ENCODE assay signal across 17 mouse cellular contexts in genomic region chr13:81368987-81369386, GRCm38 (mm10).
DNase-seq lines count a peak whose midpoint lies in the region; ATAC-seq lines count a peak whose summit lies in the region.
"Had no signal": no experiment of that assay in that cellular context is flagged by ENCODE, and none has a peak within 500 bp of the region (broad histone marks: within the 10 kb centered on the region; RNA-seq: fewer than 3 reads in every experiment).

No protein-coding gene starts in this region.

- H3K4me1 ChIP-seq in hindbrain, embryonic 14.5 days (replicated peaks; ENCODE audit: control insufficient read depth, insufficient read depth, low read length) = no peaks in the 10 kb centered on the region
- H3K4me1 ChIP-seq in hindbrain, embryonic 11.5 days (replicated peaks; ENCODE audit: control insufficient read depth, insufficient read depth, low read length) = no peaks in the 10 kb centered on the region
- H3K4me1 ChIP-seq: hindbrain, embryonic 10.5 days; limb, embryonic 15.5 days; midbrain, embryonic 10.5 days had no signal

- H3K9me3 ChIP-seq in hindbrain, embryonic 14.5 days (ENCODE audit: control insufficient read depth, low read length) = no peaks in the 10 kb centered on the region
- H3K9me3 ChIP-seq in hindbrain, embryonic 11.5 days (ENCODE audit: control insufficient read depth, low read length) = no peaks in the 10 kb centered on the region
- H3K9me3 ChIP-seq: hindbrain, embryonic 10.5 days; limb, embryonic 15.5 days; midbrain, embryonic 10.5 days had no signal

- no peaks in the 10 kb centered on the region; the same call in 1 of the 2 replicates for H3K36me3 ChIP-seq in hindbrain, embryonic 14.5 days (replicated peaks; ENCODE audit: control insufficient read depth, insufficient read depth)
- no peaks in the 10 kb centered on the region for H3K36me3 ChIP-seq in hindbrain, embryonic 11.5 days (ENCODE audit: control insufficient read depth, insufficient read depth, low read length)
- H3K36me3 ChIP-seq: limb, embryonic 15.5 days had no signal

- H3K9ac ChIP-seq in hindbrain, embryonic 14.5 days = no peak overlapping the region
- H3K9ac ChIP-seq in hindbrain, embryonic 11.5 days (ENCODE audit: low read depth, low read length) = no peak overlapping the region
- H3K9ac ChIP-seq: limb, embryonic 15.5 days had no signal

- WGBS in hindbrain, embryonic 14.5 days = 86% methylated on average over 4 of the region's 4 CpGs
- 85% methylated on average over 4 of the region's 4 CpGs for WGBS in hindbrain, embryonic 11.5 days

- no peak for ATAC-seq in hindbrain, embryonic 14.5 days (ENCODE audit: low FRiP score)
- ATAC-seq in hindbrain, embryonic 11.5 days (ENCODE audit: low FRiP score) = no peak

- intact Hi-C loops in heart, postnatal 36 days (cut with DNase I) = loop anchor here (1.0 to 5.0 kb wide), 5 partner anchors 14 to 507 kb away; no protein-coding TSS in a partner anchor

- no peak overlapping the region for H3K27ac ChIP-seq in hindbrain, embryonic 14.5 days
- H3K27ac ChIP-seq in hindbrain, embryonic 11.5 days (ENCODE audit: low read depth, low read length) = no peak overlapping the region
- H3K27ac ChIP-seq: hindbrain, embryonic 10.5 days; limb, embryonic 15.5 days; midbrain, embryonic 10.5 days had no signal

- no peak overlapping the region for H3K4me3 ChIP-seq in hindbrain, embryonic 14.5 days (replicated peaks; ENCODE audit: low read length)
- no peak overlapping the region for H3K4me3 ChIP-seq in hindbrain, embryonic 11.5 days (ENCODE audit: low read depth, low read length)
- H3K4me3 ChIP-seq: hindbrain, embryonic 10.5 days; limb, embryonic 15.5 days; midbrain, embryonic 10.5 days had no signal

- peak; percentile 18 for DNase-seq in hindbrain, embryonic 14.5 days (ENCODE audit: low spot score)
- no peak for DNase-seq in hindbrain, embryonic 11.5 days (ENCODE audit: low spot score)
- peak; percentile 24 for DNase-seq in testis, postnatal 14 days (ENCODE audit: low spot score)
- DNase-seq in testis, postnatal 10 days (ENCODE audit: low spot score) = no peak
- DNase-seq in heart, postnatal 36 days = peak; percentile 9 to 22
- peak; percentile 24 to 52 for DNase-seq in kidney, postnatal 36 days
- DNase-seq in thymus, postnatal 36 days = no peak
- DNase-seq in layer of hippocampus, adult 9-10 months (ENCODE audit: low spot score) = no peak
- DNase-seq: cerebellum, adult 11-12 months; lung, postnatal 14 days; right cerebral cortex, adult 18-20 months; spleen, adult 18-20 months; thymus, postnatal 25 days had no signal

- H3K27me3 ChIP-seq in hindbrain, embryonic 14.5 days (ENCODE audit: control insufficient read depth, insufficient read depth, low read length) = no peaks in the 10 kb centered on the region
- H3K27me3 ChIP-seq in hindbrain, embryonic 11.5 days (ENCODE audit: control insufficient read depth, insufficient read depth, low read length) = no peaks in the 10 kb centered on the region
- H3K27me3 ChIP-seq: CH12.LX; limb, embryonic 15.5 days had no signal

- H3K4me2 ChIP-seq in hindbrain, embryonic 14.5 days (replicated peaks) = no peak overlapping the region
- no peak overlapping the region for H3K4me2 ChIP-seq in hindbrain, embryonic 11.5 days (replicated peaks; ENCODE audit: low read depth, low read length)
- H3K4me2 ChIP-seq: limb, embryonic 15.5 days had no signal

Comparison
In these comparisons a context has a peak if more than half of its experiments do, and no peak if none do; other contexts are left out.
1. DNase-seq: peak in hindbrain, embryonic 14.5 days (single experiment), testis, postnatal 14 days (single experiment), heart, postnatal 36 days (2 of 2) and kidney, postnatal 36 days (2 of 2); none in hindbrain, embryonic 11.5 days (single experiment), testis, postnatal 10 days (single experiment), thymus, postnatal 36 days (0 of 2) and layer of hippocampus, adult 9-10 months (single experiment).